Mouse (Mus musculus): ENCODE measurements around the gene Foxk1.

DNA sequence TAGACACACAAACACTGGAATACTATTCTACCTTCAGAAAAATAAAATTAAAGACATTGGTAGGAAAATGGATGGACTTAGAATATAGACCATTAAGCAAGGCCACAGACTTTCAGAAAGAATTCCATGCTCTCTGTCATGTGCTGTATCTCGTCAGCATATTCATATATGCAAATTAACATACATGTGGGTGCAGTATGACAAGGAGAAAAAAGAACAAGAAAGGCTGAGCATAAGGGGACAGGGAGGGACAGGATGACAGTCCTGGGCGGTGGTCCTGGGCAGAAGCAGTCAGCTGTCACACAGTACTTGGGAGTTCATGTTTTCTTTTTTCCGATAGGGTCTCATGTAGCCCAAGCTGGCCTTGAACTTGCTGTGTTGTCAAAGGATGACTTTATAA is 22.4 kb downstream of the Foxk1 start:
- no peak for TF ChIP-seq CTCF (IDR thresholded peaks at IDR 0.05)
- TF ChIP-seq EP300 (IDR thresholded peaks at IDR 0.05; ENCODE audit: insufficient read depth, low read depth, low read length), result no peak

All from heart, adult 2 months (tissue).